Mouse (Mus musculus) cerebellum, postnatal 10 days (tissue): Measurements from ENCODE around the gene Bmp2k.
"Not testable (repeated sequence)": the region's sequence is repeated elsewhere in the genome, so short reads cannot be mapped to it uniquely, and the experiment has no call there.

ENCODE experiments used
- DNase-seq, 2 experiments: peaks; one replicate each; pipeline ENCODE4 v3.0.0; 2021; ENCODE audit warnings: mixed read lengths in 2 of 2

The Bmp2k gene

GRCm38 (mm10) chr5:97002937-97003336, 5.4 kb downstream of the Bmp2k start:
- no peak for DNase-seq

DNA sequence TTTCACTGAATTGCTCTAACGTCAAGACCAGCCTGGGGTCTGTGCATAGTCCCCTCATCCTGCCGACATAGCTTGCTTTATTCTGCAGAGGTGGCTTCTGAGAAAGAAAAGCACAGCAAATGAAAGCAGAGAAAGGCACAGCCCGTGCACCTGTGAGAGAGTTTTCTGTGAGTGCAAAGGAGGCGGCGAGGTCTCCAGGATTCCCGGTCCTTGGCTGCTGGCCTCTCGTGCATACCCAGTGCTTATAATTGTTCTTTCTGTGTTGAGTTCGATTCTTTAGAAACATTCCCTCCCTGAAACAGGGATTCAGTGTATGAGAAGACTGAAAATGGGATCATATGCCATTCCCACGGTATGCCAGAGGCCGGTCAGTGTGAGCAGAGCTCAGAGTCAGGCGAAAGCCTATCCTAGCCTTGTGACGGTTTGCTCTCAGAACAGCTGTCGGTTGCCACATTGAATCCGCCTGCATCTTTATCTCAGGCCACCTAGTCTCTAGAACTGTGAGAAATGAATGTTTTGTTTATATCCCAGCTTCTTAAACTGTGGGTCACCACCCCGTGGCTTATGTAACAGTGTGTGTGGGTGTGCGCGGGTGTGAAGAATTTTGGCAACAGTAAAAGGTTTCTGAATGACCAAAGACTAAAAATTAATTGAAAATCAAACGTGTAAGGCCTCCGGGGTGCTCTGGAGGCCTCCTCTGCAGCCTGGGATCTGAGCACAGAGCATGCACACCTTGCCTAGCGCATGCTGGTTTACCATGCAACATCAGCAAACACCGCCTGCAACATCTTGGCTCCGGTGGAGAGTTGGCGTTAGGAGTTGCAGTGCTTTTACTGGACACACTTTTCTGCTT, 6.9 kb downstream of the Bmp2k start:
- no peak for DNase-seq

- no peak for DNase-seq
These were observed 8.4 kb downstream of the Bmp2k start for GRCm38 (mm10) chr5:97005891-97006290.

GRCm38 (mm10) chr5:97006929-97007328, 9.4 kb downstream of the Bmp2k start:
- DNase-seq, result no peak

- DNase-seq, result no peak
These were observed 10.0 kb downstream of the Bmp2k start for GRCm38 (mm10) chr5:97007496-97007895.

- DNase-seq, result not testable (repeated sequence)
These were observed 11.7 kb downstream of the Bmp2k start for GRCm38 (mm10) chr5:97009140-97009539.

GRCm38 (mm10) chr5:97009601-97010335, 12.3 kb downstream of the Bmp2k start:
- no peak for DNase-seq

GRCm38 (mm10) chr5:97015781-97016508, 18.5 kb downstream of the Bmp2k start:
- no peak for DNase-seq

- DNase-seq, result peak; percentile 62 to 73
These were observed 19.5 kb downstream of the Bmp2k start for GRCm38 (mm10) chr5:97016842-97017577.

- no peak for DNase-seq
These were observed 25.1 kb downstream of the Bmp2k start for GRCm38 (mm10) chr5:97022305-97023278.

GRCm38 (mm10) chr5:97024834-97025233, 27.3 kb downstream of the Bmp2k start:
- DNase-seq, result no peak

GRCm38 (mm10) chr5:97025650-97026049, 28.2 kb downstream of the Bmp2k start:
- DNase-seq, result no peak

DNA sequence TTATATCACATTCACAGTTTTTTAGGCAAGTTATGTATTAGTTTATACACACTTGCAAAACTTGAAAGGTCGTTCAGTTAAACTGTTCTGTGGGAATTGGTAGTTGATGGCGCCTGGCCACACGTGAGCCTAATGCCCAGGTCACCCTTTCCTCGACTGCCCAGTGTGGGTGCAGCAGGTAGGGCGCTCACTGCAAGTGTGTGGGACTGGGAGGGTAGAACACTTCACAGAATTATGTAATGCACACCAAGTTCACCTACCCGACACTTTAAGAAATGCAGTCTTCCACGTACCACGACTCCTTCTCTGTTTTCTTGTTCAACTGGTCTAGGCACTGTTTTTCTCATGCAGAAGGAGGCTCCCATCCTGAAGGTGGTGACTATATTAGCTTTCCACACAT, 30.5 kb downstream of the Bmp2k start:
- DNase-seq, result no peak

GRCm38 (mm10) chr5:97028840-97029239, 31.4 kb downstream of the Bmp2k start:
- not testable (repeated sequence) for DNase-seq

- no peak for DNase-seq
These were observed 34.3 kb downstream of the Bmp2k start for GRCm38 (mm10) chr5:97031771-97032170.

GRCm38 (mm10) chr5:97045260-97045659, 47.8 kb downstream of the Bmp2k start:
- DNase-seq, result no peak

GRCm38 (mm10) chr5:97046680-97047079, 49.2 kb downstream of the Bmp2k start:
- DNase-seq, result no peak

DNA sequence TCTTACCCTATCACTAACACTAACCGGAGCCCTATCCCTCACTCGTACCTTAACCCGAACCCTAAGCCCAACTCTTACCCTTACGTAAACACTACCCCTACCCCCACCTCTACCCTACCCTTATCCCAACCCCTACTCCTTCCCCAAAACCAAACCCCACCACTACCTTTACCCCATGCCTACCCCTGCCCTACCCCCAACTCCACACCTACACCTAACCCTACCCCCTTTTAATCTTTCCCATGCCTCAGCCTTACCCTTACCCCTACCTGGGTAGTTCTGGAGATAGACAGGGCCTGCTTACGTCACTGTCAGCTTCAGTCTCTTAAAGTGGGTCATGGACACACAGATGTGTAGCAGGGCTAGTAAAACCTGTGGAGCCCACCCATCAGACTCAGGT, 51.4 kb downstream of the Bmp2k start:
- no peak for DNase-seq

DNA sequence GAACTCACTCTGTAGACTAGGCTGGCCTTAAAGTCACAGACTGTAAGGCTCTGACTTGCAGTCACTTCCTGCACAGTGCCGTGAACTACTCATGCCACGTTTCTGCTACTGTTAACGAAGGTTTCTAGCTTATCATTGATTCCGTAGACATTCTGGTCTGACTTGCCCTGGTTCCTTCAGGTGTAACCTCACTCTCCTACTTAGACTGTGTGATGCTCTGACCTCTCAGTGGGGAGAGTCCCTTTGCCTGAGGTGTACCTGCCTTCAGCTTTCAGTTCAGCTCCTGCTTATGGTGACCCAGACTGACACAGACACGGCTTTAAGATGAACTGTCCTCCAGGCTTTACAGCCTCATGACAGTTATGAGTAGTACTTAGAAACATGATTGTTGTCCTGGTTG, 56.7 kb downstream of the Bmp2k start:
- no peak for DNase-seq

DNA sequence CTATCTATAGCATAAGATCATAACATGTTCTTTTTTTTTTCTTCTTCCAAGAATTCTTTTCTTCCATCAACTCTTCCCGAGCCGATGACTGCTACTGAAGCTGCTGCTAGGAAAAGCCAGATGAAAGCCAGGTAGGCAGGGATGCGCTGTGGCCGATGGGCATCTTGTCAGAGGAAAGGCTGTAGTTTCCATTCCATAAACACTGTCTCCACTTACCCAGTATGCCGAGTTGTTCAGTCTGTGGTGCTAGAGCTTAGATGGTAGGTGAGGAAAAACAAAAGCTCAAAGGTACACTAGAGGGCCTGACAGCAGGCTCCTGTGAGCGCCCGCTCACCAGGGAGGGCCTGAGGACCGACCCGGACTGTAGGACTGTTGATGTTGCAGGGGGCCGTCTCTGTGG, 57.3 kb downstream of the Bmp2k start:
- no peak for DNase-seq

DNA sequence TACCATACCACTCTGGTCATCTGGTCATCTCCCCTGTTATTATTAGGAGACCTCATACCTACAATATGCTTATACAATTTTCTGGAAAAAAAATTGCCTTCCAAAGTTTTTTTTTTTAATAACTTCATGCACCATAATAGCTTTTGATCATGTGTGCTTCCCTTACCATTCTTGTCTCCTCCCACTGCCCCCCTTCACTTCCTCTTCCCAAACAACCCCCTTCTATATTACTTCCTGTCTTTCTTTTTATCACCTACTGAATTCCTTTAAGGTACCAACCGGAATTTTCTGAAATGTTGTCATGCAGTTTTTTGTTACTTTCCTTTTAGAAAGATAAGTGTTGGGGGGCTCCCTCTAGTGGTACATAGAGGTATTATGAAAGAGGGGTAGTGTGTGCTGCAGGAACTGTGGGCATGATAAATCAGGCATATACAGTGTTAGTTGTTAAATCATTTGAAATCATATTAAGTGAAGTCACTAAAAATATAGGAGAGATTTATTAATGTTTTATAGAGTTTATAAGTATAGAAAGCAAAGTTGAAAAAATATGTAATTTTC, 58.1 kb downstream of the Bmp2k start:
- peak; percentile 74 to 88 for DNase-seq
